Mouse (Mus musculus): ENCODE results near the gene Acap2.

GRCm38 (mm10) chr16:31244053-31244452, 43.0 kb upstream of the Acap2 start:
- TF ChIP-seq CTCF (IDR thresholded peaks at IDR 0.05; ENCODE audit: insufficient read depth, low read depth, low read length) (no peak), POLR2A (IDR thresholded peaks at IDR 0.05; ENCODE audit: insufficient read depth, low read depth, low read length) (no peak)
